Mouse (Mus musculus): ENCODE measurements at regions not wholly inside any gene's neighbourhood (a gene's known extent, or its start where the extent isn't known, plus 50 kb on each side); places are given as distances from the start of the nearest gene placed in this dataset.
"Not testable (repeated sequence)": the region's sequence is repeated elsewhere in the genome, so short reads cannot be mapped to it uniquely, and the experiment has no call there.

DNA sequence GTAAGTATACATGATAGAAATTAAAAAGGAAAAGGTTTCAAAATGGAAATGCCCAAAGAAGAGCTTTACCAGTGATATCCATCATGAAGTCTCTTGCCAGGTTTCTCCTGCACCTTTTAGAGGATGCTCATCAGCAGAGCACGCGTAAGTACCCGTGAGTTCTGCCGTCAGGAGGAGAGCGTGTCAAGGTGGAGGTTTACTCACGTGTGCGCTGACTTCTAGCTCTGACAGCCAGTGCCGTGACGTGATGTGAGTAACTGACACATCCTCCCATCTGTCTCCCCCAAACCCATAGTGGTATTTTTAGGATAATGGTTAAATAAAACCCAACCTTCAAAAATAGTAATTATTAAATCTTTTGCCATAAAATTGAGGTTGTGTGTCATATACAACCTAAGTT is 55.3 kb downstream of the Adra2a start:
- no peak for DNase-seq (ENCODE audit: low read depth)

DNA sequence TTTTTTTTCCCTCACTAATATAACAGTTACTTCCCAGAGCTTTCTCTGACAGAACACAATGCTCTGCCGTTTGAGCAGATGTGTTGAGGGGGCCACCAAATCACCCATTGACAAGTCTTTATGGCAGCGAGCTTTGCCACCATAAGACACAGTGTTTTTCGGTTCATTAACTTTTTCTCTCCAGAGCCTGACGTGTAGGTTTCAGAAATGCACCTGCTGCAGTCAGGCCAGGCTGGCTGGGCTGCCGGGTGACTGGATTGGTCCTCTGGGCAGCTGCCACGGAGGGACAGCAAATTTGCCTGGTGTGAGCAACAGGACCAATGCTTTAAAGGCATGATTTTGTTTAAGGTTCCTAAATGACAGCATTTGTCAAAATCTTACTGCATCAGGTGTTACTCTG is 55.8 kb downstream of the Adra2a start:
- DNase-seq (ENCODE audit: low read depth): no peak

DNA sequence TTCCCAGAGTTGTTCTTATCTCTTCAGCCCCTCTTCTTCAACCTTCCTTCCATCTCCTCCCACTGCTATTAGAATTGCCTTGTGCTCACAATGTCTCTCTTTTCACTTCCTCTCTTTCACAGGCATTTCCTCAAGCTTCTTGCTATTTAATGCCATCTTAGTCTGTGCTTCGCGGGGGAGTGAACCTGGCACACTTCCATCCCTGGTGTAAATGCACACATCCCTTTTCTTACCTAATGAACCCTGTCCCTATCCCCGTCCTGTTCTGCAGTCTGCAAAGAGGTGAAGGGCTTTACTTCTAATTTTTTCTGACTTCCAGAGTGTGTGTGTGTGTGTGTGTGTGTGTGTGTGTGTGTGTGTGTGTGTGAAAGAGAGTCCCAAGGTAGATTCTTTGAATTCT is 62.6 kb downstream of the Adra2a start:
- no peak for DNase-seq (ENCODE audit: low read depth)

DNA sequence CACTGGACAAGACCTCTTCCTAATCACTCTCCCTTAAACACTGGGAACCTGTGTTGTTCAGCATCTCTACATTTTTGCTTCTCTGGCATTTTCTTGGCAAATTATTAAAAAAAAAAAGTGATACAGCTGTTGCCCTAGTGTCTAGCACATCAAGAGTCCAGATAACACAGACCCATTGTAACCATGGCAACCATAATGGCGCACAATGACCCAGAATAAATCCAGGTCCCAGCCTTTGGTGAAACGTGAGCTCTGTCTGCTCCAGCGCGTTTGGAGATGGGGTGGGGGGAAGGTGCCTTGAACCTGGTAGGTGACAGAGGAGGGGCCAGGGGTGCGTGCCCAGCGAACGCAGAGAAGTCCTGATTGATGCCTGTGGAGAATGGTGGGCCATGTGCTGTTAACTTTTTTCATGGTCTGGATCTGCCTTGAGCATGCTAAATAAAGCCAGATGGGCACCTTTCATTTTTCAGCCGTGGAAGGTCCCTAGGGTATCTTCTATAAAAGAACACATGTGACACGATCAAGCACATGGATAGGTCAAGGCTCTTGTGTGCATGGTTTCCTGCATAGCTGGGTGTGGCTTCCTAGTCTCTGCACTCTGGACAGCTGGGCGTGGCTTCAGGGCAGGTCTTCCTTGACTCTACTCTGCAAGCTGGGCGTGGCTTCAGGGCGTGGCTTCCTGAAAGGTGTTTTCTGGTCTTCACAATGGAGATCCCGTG is 63.3 kb downstream of the Adra2a start:
- no peak for DNase-seq (ENCODE audit: low read depth)

DNA sequence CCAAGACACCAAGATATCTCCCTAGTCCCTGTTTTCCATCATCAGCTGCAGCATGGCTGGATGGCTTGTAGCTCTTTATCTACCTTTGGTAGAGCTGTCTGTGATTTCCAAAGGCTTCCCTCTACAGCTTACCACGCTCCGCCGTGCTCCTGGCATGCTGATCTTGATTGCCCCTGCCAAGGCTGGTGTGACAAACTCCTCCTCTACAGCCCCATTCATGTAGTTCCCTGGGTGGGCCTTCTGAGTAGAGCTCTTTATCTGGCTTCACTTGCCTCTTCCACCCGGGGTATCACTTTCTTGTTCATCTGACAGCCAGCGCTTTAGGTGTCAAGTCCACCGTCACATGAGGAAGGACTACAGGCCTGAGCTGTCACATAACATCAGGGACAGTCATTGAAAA is 66.1 kb downstream of the Adra2a start:
- no peak for DNase-seq (ENCODE audit: low read depth)

DNA sequence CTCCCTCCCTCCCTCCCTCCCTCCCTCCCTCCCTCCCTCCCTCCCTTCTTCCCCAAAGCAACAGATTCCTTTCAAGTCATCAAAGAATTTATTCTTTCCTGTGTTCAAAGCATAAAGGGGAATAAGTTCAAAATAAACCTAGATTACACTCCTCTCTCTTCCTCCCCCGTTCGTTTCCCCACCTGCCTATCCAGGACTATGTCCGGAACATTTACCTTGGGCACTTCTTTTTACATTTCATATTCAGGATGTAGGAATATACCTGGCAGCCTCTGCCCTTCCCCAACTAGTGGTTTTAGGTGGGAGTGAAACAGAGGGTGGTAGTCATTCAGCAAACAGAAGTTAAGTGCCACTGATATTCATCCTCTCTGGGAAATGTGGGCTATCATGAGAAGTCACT is 68.7 kb downstream of the Adra2a start:
- no peak for DNase-seq (ENCODE audit: low read depth)

DNA sequence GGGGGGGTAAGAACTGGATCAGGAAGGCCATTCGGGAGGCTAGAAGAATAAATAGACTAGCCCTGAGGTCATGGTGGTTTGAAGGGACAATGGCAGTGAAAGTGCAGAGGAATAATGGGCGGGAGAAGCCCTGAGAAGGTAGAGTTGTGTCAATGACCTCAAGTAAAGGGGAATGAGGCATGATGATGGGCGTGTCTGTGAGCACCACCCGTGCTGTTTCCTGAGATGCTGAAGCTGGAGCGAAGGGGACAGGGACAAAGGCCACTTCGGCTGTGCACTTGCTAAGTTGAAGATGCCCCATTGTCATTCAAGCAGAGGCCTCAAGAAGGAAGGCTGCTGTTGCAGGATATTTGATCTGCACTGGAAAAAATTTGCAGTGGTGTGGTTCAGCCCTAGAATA is 69.5 kb downstream of the Adra2a start:
- DNase-seq (ENCODE audit: low read depth): no peak

DNA sequence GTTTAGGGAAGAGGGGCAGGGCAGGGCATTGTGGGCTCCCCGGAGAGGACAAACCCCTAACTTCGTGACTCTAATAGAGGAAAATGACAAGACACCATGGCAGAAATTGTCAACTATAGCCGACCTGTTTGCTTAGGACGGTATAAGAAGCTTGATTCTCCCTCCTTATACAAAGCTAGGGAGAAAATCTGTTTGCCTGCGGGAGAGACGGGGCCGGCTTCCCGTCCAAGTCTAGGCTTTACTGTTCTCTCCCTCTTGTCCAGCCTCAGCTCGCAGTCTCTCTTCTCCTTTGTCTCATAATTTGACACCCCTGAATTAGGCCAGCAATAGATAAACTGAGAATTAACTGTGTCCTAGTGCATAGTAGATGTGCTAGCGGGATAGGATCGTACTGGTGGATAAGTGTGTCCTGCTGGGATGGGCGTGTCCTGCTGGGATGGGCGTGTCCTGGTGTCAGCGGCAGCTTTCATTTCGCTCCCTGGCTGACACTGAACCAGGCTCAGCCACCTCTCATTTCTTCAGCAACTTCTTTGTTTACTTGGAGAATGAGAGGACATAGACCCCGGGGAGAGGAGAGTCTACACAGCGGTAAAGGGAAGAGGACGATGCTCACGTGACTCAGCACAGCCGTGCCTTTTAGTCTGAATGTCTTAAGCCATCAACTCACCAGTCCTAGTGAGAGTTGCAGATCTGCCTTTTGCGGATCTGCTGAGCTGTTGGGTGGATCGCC is 70.8 kb downstream of the Adra2a start:
- peak; percentile 8 for DNase-seq (ENCODE audit: low read depth)

DNA sequence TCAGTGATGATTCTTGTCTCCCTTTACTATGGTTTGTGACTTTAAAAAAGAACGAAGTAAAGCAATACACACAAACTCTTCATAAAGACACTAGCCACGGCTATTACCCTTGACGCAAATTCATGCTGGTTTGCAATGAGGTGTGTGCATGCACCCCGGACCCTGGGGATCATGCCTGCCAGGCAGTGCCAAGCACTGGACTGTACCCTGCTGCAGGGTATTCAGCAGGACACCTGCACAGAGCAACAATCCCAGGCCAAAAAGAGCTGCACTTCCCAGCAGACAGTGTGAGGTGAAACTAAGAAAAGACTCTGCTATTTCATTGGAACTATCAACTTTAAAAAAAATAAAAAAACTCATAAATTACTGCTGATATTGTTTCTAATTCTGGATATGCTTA is 71.4 kb downstream of the Adra2a start:
- no peak for DNase-seq (ENCODE audit: low read depth)

DNA sequence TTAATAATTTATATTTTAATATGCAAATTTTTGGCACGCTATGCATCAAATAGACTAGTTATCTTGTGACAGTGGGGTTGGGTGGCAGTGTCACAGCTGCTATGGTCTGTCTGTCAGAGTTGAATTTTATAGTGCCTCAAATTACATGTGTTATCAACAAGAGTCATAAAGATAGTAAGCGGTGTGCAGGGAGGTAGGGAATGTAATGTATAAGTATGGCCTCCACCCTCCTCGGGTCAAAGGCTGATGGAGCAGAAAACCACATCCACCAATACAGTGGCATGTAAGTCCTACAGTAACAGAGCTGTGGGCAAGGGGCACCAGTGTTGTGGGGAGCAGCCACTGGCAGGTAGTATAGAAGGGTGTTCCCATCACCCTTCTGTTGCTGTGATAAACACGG is 72.9 kb downstream of the Adra2a start:
- no peak for DNase-seq (ENCODE audit: low read depth)

DNA sequence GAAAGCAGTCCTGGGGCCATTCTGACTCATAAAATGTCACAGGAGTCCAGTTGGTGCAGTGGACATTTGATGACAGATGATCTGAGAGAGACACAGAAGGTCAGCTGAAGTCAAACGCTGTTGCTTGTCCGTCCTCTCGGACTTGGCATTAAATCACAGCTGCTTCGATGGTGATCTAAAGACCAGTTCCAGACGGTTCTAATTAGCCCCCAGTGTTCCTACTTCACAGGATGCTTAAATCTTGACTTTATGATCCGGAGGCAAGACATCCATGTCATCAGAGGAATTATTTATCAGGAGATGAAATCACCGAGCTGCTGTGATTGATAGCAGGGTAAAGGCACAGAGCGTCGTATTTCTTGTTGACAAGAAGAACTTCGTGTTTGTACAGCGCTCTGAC is 73.7 kb downstream of the Adra2a start:
- no peak for DNase-seq (ENCODE audit: low read depth)

DNA sequence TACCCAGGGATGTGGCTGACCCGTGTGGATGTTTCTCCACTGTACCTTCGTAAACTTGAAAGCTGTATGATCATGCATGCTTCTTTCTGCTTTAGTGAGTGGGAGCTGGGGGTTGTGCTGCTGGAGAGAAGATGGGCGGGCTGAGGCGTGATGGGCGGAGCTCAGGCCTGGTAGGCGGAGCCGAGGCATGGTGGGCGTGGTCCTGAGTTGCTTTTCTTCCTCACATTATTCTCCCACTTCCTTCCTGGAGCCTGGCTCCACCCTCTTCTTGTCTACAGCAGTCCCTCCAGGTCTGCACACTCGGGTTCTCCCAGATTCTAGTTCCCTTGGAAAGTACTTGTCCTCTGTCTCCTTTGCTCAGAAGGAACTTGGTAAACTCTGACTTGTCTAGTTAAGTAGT is 79.6 kb downstream of the Adra2a start:
- DNase-seq (ENCODE audit: low read depth): no peak

DNA sequence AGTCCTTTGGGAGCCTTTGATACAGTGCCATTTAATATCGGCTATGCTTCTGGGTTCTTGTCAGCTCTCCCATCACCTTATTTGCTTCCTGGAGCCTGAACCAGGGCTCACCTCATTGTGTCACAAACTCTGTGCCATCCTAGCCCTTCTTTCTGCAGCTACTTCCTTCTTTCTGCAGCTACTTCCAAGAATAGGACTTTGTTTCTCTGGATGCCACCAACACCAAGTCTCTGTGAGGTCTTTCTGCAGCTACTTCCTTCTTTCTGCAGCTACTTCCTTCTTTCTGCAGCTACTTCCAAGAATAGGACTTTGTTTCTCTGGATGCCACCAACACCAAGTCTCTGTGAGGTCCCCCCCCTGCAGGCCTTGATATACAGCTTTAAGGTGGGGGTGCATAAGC is 107.8 kb downstream of the Adra2a start:
- DNase-seq (ENCODE audit: low read depth): not testable (repeated sequence)

DNA sequence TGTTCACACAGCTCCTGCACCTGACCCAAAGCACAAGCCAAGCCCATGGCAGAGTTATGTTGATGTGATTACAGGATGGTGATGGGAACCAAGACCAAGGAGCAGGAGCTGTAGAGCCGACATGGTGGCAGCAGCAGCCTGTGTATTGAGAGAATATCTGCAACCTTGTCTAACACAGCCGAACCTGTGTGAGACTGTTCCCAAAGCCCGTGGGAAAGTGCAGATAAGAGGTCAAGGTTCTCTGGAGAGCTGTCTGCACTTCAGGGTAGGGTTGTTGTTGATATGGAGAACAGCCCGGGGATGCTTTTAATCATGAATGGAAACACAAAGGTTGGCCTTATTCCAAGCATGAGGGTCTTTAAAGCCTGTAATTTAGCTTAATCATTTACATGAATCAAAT is 110.4 kb downstream of the Adra2a start:
- DNase-seq (ENCODE audit: low read depth): no peak

DNA sequence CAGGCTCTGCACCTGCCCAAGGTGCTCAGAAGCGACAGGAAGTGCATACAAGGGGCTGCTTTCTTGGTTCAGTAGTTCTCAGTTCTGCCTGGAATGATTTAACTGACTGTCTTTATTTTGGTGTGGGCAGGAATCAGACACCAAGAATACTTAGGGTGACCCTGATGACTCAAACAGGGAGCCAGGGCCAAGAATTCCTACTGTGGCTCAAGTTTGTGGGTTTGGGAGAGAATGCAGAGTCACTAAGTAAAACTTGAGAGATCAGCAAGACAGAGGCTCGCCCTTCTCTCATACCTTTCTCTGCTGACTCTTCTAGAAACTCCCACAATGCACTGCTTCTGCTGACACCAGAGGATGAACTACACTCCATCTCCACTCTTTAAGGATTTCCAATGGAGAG is 126.4 kb downstream of the Adra2a start:
- peak; percentile 12 for DNase-seq (ENCODE audit: low read depth)

DNA sequence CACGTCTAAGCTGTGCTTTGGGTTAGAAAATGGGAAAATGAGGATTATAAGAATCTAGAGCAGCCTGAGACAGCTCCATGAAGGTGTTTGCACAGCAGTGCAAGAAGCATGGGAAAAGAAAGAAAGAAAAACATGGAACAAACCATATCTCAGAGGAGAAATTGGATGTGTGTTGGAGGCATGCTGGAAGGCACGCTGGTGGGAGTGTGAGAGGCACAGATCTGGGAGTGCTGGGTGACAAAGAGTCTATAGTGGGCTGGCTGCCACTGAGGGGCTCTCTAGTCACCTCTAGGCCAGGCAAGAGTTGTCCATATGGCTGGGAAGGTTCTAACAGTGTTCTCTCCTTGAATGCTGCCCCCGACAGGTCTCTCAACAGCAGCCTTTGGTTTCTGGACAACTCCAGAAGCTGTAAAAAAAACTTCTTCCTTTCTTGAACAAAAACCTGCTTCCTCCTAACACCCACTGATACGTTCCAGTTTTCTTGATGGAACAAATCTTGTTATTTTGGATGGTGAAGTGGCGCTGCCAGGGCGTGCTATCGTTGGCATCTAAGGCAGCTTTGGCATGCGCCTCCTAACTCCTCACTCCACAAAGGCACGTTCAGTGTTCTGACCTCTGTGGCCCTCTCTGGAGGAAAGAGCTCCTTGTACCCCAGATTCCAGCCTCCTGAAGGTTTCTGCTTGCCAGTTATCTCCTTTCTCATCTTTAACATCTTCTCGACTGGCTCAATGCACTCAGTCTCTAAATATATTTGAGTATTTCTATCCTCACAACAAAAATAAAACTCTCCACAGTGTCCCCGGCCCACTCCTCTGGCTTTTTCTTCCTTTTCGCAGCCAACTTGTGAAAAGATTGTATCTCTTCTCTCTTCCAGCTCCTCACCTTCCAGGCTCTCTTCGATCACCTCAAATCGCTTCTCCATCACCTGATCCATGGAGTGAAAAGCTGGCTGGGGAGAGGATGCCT is 130.4 kb downstream of the Adra2a start:
- no peak for DNase-seq (ENCODE audit: low read depth)

DNA sequence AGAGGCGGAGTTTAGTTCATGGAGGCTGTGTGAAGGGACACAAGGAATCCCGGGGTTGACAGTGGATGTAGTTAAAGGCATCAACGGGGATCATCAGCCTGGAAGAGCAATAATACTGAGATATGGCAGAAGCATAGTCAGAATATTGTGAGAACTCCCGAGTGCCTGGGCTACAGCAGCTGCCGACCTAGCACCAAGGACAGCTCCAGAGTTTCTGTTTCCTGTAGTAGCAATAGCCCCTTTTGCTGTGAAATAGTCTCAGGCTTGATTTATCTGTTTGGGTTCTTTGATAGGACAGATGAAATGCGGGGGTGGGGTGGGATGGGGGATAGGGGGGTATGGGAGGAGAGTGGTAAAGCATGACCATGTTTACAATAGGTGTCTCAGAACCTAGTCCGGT is 131.8 kb downstream of the Adra2a start:
- no peak for DNase-seq (ENCODE audit: low read depth)

DNA sequence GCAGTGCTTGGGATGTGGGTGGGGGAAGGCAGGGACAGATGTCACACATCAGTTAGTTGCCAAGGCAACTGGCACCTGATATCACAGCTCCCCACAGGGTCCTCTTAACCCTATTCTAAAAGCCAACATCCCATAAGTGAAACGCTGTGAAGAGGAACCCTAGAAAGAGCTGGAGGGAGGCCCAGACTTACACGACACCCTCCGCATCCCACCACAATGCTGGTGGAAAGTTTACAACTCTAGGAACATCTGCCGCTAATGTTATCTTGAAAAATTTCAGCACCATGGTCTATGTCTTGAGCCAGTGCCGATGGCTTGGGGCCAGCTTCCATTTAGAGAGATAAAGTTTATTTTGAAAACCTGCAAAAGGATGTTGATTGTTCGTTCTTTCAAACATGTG is 133.5 kb downstream of the Adra2a start:
- no peak for DNase-seq (ENCODE audit: low read depth)

DNA sequence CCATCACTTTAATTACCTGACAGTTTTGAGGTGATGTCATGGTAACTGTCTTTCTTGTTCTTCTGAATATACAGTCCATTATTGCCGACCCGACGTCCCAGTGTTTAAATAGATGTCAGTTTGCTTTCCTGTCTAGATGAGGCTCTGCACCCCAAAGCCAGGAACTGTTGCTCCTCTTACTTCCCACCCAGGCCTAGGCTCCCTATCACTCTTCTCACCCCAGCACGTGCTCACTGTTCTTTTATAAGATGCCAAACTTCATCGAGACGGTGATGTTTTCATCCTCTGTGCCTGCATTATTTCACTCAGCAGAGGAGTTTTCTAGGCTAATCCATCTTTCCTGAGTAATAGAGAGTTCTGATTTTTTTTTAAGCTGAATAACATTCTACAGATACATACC is 156.5 kb downstream of the Adra2a start:
- no peak for DNase-seq (ENCODE audit: low read depth)

DNA sequence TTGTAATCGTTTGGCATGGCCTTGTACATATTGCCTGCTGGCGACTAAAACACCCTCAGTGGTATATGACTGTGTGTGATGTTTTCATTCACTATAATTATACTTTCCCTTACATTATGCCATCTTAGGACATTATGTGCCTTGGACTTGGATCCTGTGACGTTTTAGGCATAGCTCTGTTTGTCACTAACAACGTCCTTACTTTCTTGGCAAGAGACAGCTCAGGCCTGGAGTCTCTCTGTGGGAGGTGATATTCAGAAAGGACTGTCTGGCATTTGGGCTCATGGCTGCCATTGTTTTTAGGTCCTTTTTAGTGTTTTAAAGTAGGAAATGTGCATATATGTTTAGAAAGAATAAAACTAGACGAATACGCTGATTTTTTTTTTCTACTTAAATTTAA is 158.5 kb downstream of the Adra2a start:
- DNase-seq (ENCODE audit: low read depth): no peak

DNA sequence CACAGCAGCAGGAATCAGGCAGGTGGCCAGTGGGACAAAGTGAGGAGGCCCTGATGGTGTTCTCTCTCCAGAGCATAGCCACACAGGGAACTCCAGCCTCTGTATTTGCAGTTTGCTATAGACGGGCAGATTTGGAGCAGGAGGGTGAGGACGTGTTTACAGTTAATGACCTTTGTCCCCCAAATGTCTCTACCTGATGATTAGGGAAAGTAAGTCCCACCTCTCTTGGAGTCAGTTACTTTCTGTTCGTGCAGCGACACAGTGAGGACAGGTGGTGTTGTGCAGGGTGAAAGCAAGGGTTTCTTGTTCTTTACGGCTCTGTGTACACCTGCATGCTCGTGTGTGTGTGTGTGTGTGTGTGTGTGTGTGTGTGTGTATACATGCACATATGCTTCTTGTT is 162.9 kb downstream of the Adra2a start:
- DNase-seq (ENCODE audit: low read depth): no peak

DNA sequence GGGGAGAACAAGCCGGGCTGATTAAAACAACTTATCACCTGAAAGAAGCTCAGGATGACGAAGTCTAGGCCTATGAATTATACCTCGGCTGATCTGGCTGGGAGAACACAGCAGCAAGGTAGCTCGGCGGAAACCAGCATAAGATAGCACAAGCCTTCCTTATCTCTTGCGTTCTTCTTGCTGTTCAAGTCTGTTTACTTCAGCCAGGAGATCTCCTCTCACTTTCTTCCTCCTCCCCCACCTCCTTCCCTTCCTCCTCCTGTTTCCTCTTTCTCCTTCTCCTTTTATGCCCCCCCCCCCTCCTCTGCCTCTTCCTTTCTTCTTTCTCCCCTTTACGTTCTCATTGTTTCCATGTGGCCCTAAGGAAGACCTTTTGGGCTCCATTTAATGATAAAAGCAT is 168.2 kb downstream of the Adra2a start:
- no peak for DNase-seq (ENCODE audit: low read depth)

DNA sequence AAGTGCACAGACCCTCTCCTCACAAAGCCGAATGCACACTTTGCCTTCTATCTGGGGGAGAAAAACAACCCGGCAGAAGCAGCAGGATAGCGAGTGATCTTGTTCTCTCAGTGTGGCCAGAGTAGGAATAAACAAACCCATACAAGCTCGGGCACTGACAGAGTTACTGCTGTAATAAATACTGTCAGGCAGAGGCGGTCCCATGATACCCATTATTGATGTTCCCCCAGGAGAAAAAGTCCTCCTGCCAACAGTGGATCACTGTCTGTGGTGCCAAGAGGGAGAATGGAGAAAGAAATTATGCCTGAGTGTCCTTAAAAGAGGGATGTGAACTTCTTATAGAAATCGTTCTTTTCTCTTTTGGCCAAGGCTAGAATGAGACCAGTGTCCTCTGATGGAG is 200.2 kb downstream of the Adra2a start:
- no peak for DNase-seq (ENCODE audit: low read depth)

All from fibroblast of lung, adult 2 months (primary cell).